Mouse (Mus musculus): Measurements from ENCODE around the gene Dclk3. TPM values are rescaled to one million over a fixed set of nuclear protein-coding genes. Genes with fewer than 3 reads are reported as not detected.

Gene Dclk3
- total and polyA plus RNA-seq, 2 experiments, result 4.3 to 10.5 TPM

DNA sequence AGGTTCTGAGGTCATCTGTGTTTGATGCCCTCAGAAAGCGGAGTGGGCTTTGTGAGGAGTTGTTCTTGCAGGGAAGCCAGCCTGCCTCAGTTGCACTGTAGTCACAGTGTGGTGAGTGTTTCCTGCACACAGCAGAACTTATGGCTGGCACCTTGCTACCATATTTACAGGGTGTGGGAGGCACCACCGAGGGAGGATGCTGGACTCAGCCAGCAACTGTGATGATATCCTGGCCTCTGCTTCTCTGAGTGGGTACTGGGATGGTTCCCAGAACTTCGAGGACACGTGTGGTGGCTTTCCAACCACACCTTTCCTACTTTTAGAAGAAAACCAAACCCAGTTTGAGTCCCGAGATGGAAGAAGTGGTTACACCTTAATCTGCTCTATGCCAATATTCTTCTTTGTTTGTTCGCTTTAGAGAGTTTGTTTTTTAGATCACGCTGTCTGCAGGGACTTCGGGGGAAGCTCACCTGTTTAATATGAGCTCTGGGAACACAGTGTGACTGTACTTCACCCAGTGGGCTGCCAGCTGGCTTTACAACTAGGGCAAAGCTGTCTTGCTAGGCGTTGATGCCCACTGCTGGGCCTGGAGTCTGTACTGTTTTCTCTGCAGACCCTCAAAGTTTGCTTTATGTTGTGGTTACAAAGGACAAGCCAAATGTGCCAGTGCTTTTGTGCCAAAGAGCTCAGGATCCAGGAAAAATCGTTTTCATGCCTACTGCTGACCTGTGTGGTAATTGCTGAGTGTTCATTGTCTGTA, 18.5 kb downstream of the Dclk3 start:
- H3K36me3 ChIP-seq (ENCODE audit: control insufficient read depth, insufficient read depth, low read length), result no peaks in the 10 kb centered on the region
- 39% methylated on average over 10 of the region's 10 CpGs for WGBS
- no peak for TF ChIP-seq POLR2A (IDR thresholded peaks at IDR 0.05; ENCODE audit: extremely low read depth, insufficient read depth, low read length)
- TF ChIP-seq CTCF (IDR thresholded peaks at IDR 0.05; ENCODE audit: low read depth, low read length), result no peak
- H3K9ac ChIP-seq (ENCODE audit: low read depth, low read length), result no peak overlapping the region
- H3K27ac ChIP-seq (replicated peaks; ENCODE audit: insufficient read depth, low read depth, low read length), result no peak overlapping the region
- no peak for DNase-seq (ENCODE audit: extremely low read depth, low read depth, low spot score)
- H3K79me2 ChIP-seq (ENCODE audit: control insufficient read depth, insufficient read depth, low read length), result peaks cover 11% of the 10 kb centered on the region; the same call in 1 of the 2 replicates
- H3K4me1 ChIP-seq (ENCODE audit: control insufficient read depth, insufficient read depth, low read length), result peaks cover 16% of the 10 kb centered on the region
- H3K27me3 ChIP-seq (ENCODE audit: control insufficient read depth, insufficient read depth, low read length), result no peaks in the 10 kb centered on the region
- H3K4me3 ChIP-seq (ENCODE audit: insufficient read depth, low read depth, low read length), result no peak overlapping the region

DNA sequence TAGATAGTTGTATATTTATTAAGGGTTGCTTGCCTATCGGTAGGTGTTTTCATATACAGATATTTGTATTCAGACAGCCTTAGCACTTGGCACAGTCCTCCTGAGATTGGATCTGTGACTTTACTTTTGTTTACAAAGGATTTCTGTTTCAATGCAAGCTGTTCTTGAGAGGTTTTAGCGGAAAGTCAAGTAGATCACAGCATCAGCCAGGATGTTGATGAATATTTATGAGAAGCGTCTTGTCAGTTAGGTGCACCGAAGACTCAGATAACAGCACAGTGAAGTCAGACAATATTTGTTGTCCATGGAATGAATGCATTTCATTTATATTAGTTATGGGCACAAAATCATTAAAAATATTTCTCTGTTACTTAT, 19.0 kb downstream of the Dclk3 start:
- Histone ChIP-seq H3K9ac (ENCODE audit: low read depth, low read length) (no peak overlapping the region), H3K4me3 (ENCODE audit: insufficient read depth, low read depth, low read length) (no peak overlapping the region), H3K79me2 (ENCODE audit: control insufficient read depth, insufficient read depth, low read length) (peaks cover 7% of the 10 kb centered on the region; the same call in 1 of the 2 replicates), H3K4me1 (ENCODE audit: control insufficient read depth, insufficient read depth, low read length) (peaks cover 16% of the 10 kb centered on the region), H3K36me3 (ENCODE audit: control insufficient read depth, insufficient read depth, low read length) (no peaks in the 10 kb centered on the region), H3K27ac (replicated peaks; ENCODE audit: insufficient read depth, low read depth, low read length) (no peak overlapping the region), H3K27me3 (ENCODE audit: control insufficient read depth, insufficient read depth, low read length) (no peaks in the 10 kb centered on the region)
- TF ChIP-seq POLR2A (IDR thresholded peaks at IDR 0.05; ENCODE audit: extremely low read depth, insufficient read depth, low read length), result no peak
- TF ChIP-seq CTCF (IDR thresholded peaks at IDR 0.05; ENCODE audit: low read depth, low read length), result no peak
- DNase-seq (ENCODE audit: extremely low read depth, low read depth, low spot score), result no peak
- 75% methylated on average over 4 of the region's 4 CpGs for WGBS

DNA sequence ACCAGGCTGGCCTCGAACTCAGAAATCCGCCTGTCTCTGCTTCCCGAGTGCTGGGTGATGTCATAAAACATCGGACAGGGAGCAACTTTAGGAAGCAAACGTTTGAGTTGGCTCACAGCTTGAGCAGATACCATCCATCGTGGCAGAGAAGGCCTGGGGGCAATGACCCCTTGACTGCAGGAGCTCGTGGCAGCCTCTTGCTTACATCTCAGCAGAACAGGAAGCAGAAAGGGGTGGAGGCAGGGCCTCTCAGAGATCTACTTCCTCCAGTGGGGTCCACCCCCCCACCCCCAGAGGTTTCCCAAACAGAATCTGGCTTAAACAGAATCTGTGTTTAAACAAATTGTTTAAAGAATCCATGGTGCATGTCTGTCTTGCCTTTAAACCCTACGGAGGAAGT, 20.6 kb downstream of the Dclk3 start:
- Histone ChIP-seq H3K27ac (replicated peaks; ENCODE audit: insufficient read depth, low read depth, low read length) (peak overlapping the region; percentile 0; the same call in 1 of the 2 replicates), H3K4me3 (ENCODE audit: insufficient read depth, low read depth, low read length) (no peak overlapping the region)
- WGBS, result 28% methylated on average over 8 of the region's 8 CpGs

DNA sequence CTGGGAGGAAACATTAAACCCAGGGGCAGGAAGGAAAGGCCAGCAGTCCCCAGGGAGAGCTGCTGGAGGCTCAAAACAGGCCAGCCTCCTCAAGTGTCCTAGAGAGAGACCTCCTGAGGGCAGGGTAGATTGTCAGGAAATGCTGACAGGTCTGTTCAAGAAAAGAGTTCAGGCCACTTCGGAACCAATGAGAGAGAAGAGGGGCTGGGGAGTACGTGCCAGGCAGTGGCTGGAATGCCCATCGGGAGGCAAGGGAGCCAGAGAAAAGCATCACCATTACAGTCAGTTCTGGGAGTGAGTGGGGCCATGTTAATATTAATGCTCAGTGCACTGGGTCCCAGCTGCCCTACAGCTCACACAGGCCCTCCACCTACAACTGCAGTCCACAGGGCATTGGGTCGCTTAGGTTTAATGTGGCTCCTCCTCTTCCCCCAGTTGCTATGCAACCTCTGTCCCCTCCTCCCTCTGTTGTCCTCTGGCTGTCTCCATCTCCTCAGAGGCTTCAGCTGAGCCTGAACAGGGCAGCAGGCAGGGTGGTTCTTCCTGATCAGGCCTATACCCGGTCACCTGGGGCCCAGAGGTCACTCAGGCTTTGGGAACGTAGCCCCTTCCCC, 21.4 kb downstream of the Dclk3 start:
- no peak overlapping the region for H3K4me3 ChIP-seq (ENCODE audit: insufficient read depth, low read depth, low read length)
- no peaks in the 10 kb centered on the region for H3K27me3 ChIP-seq (ENCODE audit: control insufficient read depth, insufficient read depth, low read length)
- H3K27ac ChIP-seq (replicated peaks; ENCODE audit: insufficient read depth, low read depth, low read length), result peak overlapping the region; percentile 43
- TF ChIP-seq CTCF (IDR thresholded peaks at IDR 0.05; ENCODE audit: low read depth, low read length), result no peak
- 44% methylated on average over 6 of the region's 6 CpGs for WGBS
- peak; percentile 80 for DNase-seq (ENCODE audit: extremely low read depth, low read depth, low spot score)
- no peaks in the 10 kb centered on the region for H3K36me3 ChIP-seq (ENCODE audit: control insufficient read depth, insufficient read depth, low read length)
- H3K9ac ChIP-seq (ENCODE audit: low read depth, low read length), result no peak overlapping the region
- peaks cover 11% of the 10 kb centered on the region; the same call in 1 of the 2 replicates for H3K79me2 ChIP-seq (ENCODE audit: control insufficient read depth, insufficient read depth, low read length)
- peaks cover 16% of the 10 kb centered on the region for H3K4me1 ChIP-seq (ENCODE audit: control insufficient read depth, insufficient read depth, low read length)

More for the DNA sequence above, 20.6 kb downstream of the Dclk3 start:
- Histone ChIP-seq H3K9ac (ENCODE audit: low read depth, low read length) (no peak overlapping the region), H3K79me2 (ENCODE audit: control insufficient read depth, insufficient read depth, low read length) (peaks cover 11% of the 10 kb centered on the region; the same call in 1 of the 2 replicates), H3K27me3 (ENCODE audit: control insufficient read depth, insufficient read depth, low read length) (no peaks in the 10 kb centered on the region), H3K4me1 (ENCODE audit: control insufficient read depth, insufficient read depth, low read length) (peaks cover 16% of the 10 kb centered on the region), H3K36me3 (ENCODE audit: control insufficient read depth, insufficient read depth, low read length) (no peaks in the 10 kb centered on the region)
- no peak for DNase-seq (ENCODE audit: extremely low read depth, low read depth, low spot score)
- no peak for TF ChIP-seq CTCF (IDR thresholded peaks at IDR 0.05; ENCODE audit: low read depth, low read length)
- TF ChIP-seq POLR2A (IDR thresholded peaks at IDR 0.05; ENCODE audit: extremely low read depth, insufficient read depth, low read length), result no peak

DNA sequence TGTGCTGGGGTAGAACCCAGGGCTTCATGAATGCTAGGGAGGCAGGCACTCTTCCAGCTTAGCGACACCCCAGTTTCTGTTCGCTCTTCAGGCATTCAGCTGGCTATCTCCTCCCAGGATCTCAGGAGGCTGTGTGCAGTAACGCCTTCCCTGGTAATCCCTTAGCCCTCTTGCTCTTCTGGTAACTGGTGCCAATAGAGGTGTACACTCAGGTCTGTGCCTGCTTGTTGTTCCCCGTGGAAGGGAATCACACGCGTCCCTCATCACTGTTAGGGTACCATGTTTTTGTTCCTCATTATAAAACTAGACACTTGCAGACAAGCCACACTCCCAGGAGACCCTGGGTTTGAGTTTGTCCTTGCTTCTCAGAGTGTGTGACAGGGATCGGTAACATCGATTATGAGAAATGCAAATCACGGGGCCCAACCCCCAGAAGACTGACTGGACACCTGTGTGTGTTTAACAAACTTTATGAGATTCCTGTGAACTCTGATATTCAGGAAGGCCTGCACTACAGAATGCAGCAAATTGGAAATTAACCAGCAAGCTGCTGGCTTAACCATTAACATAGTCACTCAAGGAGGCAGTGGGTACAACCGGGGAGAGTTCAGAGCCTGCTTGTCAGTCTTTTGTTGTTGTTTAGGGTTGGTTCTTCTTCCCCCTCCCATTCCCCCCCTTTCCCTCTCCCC, 22.7 kb downstream of the Dclk3 start:
- peak; percentile 86 for DNase-seq (ENCODE audit: extremely low read depth, low read depth, low spot score)
- H3K27ac ChIP-seq (replicated peaks; ENCODE audit: insufficient read depth, low read depth, low read length), result peak overlapping the region; percentile 53
- H3K4me1 ChIP-seq (ENCODE audit: control insufficient read depth, insufficient read depth, low read length), result peaks cover 16% of the 10 kb centered on the region
- WGBS, result 33% methylated on average over 10 of the region's 10 CpGs
- H3K27me3 ChIP-seq (ENCODE audit: control insufficient read depth, insufficient read depth, low read length), result no peaks in the 10 kb centered on the region
- H3K36me3 ChIP-seq (ENCODE audit: control insufficient read depth, insufficient read depth, low read length), result no peaks in the 10 kb centered on the region
- no peak overlapping the region for H3K4me3 ChIP-seq (ENCODE audit: insufficient read depth, low read depth, low read length)
- H3K9ac ChIP-seq (ENCODE audit: low read depth, low read length), result peak overlapping the region; percentile 25; the same call in 1 of the 2 replicates
- no peak for TF ChIP-seq POLR2A (IDR thresholded peaks at IDR 0.05; ENCODE audit: extremely low read depth, insufficient read depth, low read length)
- TF ChIP-seq CTCF (IDR thresholded peaks at IDR 0.05; ENCODE audit: low read depth, low read length), result no peak
- H3K79me2 ChIP-seq (ENCODE audit: control insufficient read depth, insufficient read depth, low read length), result peaks cover 7% of the 10 kb centered on the region; the same call in 1 of the 2 replicates

All from liver, adult 2 months (tissue).